Mouse (Mus musculus) CH12.LX (cell line): Measurements from ENCODE around the gene Mrm3.

Source experiments
- CHD2 ChIP-seq: IDR thresholded peaks from 2 replicates; pipeline ENCODE4 v1.6.1; 2011; ENCODE audit warnings: low read length, improper control_type of control experiment
- CTCF ChIP-seq, 2 experiments: IDR thresholded peaks in 1 of 2; conservative IDR thresholded peaks in 1 of 2; 2 replicates each; pipeline ENCODE4 v1.5.1; 2011 to 2012; ENCODE audit warnings: low read depth in 2 of 2, low read length in 2 of 2, improper control_type of control experiment in 1 of 2, inconsistent platforms in 1 of 2, mild to moderate bottlenecking in 1 of 2, moderate library complexity in 1 of 2
- GABPA ChIP-seq: IDR thresholded peaks from 2 replicates; pipeline ENCODE4 v1.6.1; 2012; ENCODE audit warnings: low read depth, low read length, improper control_type of control experiment, inconsistent platforms; ENCODE audit not compliant: insufficient replicate concordance
- MAFK ChIP-seq: IDR thresholded peaks from 2 replicates; pipeline ENCODE4 v1.6.1; 2011; ENCODE audit warnings: low read length, improper control_type of control experiment; ENCODE audit not compliant: insufficient replicate concordance
- POLR2A ChIP-seq: IDR thresholded peaks from 2 replicates; pipeline ENCODE4 v1.6.1; 2011; ENCODE audit warnings: low read depth, mild to moderate bottlenecking, improper control_type of control experiment, low read length
- RCOR1 ChIP-seq: conservative IDR thresholded peaks from 2 replicates; pipeline ENCODE4 v1.6.1; 2012; ENCODE audit warnings: low read depth, mild to moderate bottlenecking, inconsistent platforms, low read length, improper control_type of control experiment
- TCF12 ChIP-seq: IDR thresholded peaks from 2 replicates; pipeline ENCODE4 v1.6.1; 2014; ENCODE audit warnings: low read depth, mild to moderate bottlenecking, inconsistent platforms, low read length, improper control_type of control experiment
- USF1 ChIP-seq: IDR thresholded peaks from 2 replicates; pipeline ENCODE4 v1.6.1; 2014; ENCODE audit warnings: low read depth, mild to moderate bottlenecking, inconsistent platforms, low read length, improper control_type of control experiment
- USF2 ChIP-seq: conservative IDR thresholded peaks from 2 replicates; pipeline ENCODE4 v1.6.1; 2011; ENCODE audit warnings: low read depth, low read length, improper control_type of control experiment
- ZC3H11A ChIP-seq: IDR thresholded peaks from 2 replicates; pipeline ENCODE4 v1.6.1; 2012; ENCODE audit warnings: low read depth, mild to moderate bottlenecking, inconsistent platforms, low read length, improper control_type of control experiment
- ZNF384 ChIP-seq: IDR thresholded peaks from 2 replicates; pipeline ENCODE4 v1.6.1; 2012; ENCODE audit warnings: low read depth, low read length, improper control_type of control experiment, inconsistent platforms

- TF ChIP-seq USF2, result no peak
- TF ChIP-seq CHD2, result no peak
- no peak for TF ChIP-seq CTCF (conservative IDR thresholded peaks at IDR 0.05 in 1 of 2, IDR thresholded peaks at IDR 0.05 in 1 of 2; ENCODE audit: low read depth in 2 of 2, low read length in 2 of 2)
- no peak for TF ChIP-seq MAFK
- no peak for TF ChIP-seq USF1
- no peak for TF ChIP-seq POLR2A
- TF ChIP-seq GABPA, result no peak
- no peak for TF ChIP-seq ZC3H11A
- no peak for TF ChIP-seq ZNF384
- TF ChIP-seq RCOR1, result no peak
- no peak for TF ChIP-seq TCF12
Measured at GRCm38 (mm10) chr11:76278960-76279852, 35.7 kb downstream of the Mrm3 start.
